8 mouse cellular contexts compared by ENCODE assay signal in genomic region chr13:99514917-99515591, GRCm38 (mm10). TPM values are rescaled to one million over a fixed set of nuclear protein-coding genes. Genes with fewer than 3 reads are reported as not detected.
DNase-seq lines count a peak whose midpoint lies in the region.

No protein-coding gene starts in this region.

- no peaks in the 10 kb centered on the region for H3K9me3 ChIP-seq in hindbrain, embryonic 10.5 days

- peaks cover 9% of the 10 kb centered on the region; the same call in 1 of the 2 replicates for H3K36me3 ChIP-seq in hindbrain, embryonic 10.5 days

- peak overlapping the region; percentile 96 for H3K27ac ChIP-seq in hindbrain, embryonic 10.5 days

- WGBS in hindbrain, embryonic 10.5 days, result 1% methylated on average over 48 of the region's 48 CpGs

- DNase-seq in R1 (ENCODE audit: low read depth, low spot score), result peak; percentile 92
- peak; percentile 94 to 95 for DNase-seq in cerebellum, postnatal 10 days
- peak; percentile 56 to 57 for DNase-seq in frontal cortex, postnatal 14 days (ENCODE audit: low spot score in 2 of 2)
- DNase-seq in hindbrain, embryonic 10.5 days (ENCODE audit: low spot score), result peak; percentile 90
- peak; percentile 58 to 63 for DNase-seq in layer of hippocampus, postnatal 36 days
- DNase-seq in lung, postnatal 36 days, result peak; percentile 73
- peak; percentile 65 to 75 for DNase-seq in right cerebral cortex, adult 2 months (ENCODE audit: low spot score in 2 of 2)
- DNase-seq in T-cell, adult 2 months (ENCODE audit: low spot score), result no peak

- H3K4me1 ChIP-seq in hindbrain, embryonic 10.5 days (replicated peaks), result peaks cover 62% of the 10 kb centered on the region

- peak overlapping the region; percentile 74 for H3K4me3 ChIP-seq in hindbrain, embryonic 10.5 days

- H3K27me3 ChIP-seq in hindbrain, embryonic 10.5 days (ENCODE audit: insufficient read depth, poor library complexity, severe bottlenecking), result no peaks in the 10 kb centered on the region

RNA-seq across cellular contexts. Expression of gene Map1b, which starts 1.3 kb away (rescaled TPM):
- 743 and 1,096 TPM in 2 replicates for polyA plus RNA-seq in hindbrain, embryonic 10.5 days (2016; fragmentation: Nextera tagmentation; extraction: Ambion mirVana)
- 100 to 1,000 TPM; 679 to 727 TPM for total RNA-seq in layer of hippocampus, postnatal 36 days (2021)
